Mouse (Mus musculus) CH12.LX (cell line): ENCODE data around the gene Kctd10.

Source experiments
- CTCF ChIP-seq, 2 experiments: IDR thresholded peaks in 1 of 2; conservative IDR thresholded peaks in 1 of 2; 2 replicates each; pipeline ENCODE4 v1.5.1; 2011 to 2012; ENCODE audit warnings: low read depth in 2 of 2, low read length in 2 of 2, improper control_type of control experiment in 1 of 2, inconsistent platforms in 1 of 2, mild to moderate bottlenecking in 1 of 2, moderate library complexity in 1 of 2
- KAT2A ChIP-seq: IDR thresholded peaks from 2 replicates; pipeline ENCODE4 v1.6.1; 2012; ENCODE audit warnings: low read length, improper control_type of control experiment, inconsistent platforms; ENCODE audit not compliant: insufficient replicate concordance
- POLR2A ChIP-seq: IDR thresholded peaks from 2 replicates; pipeline ENCODE4 v1.6.1; 2011; ENCODE audit warnings: low read depth, mild to moderate bottlenecking, improper control_type of control experiment, low read length
- UBTF ChIP-seq: IDR thresholded peaks from 2 replicates; pipeline ENCODE4 v1.6.1; 2012; ENCODE audit warnings: low read depth, mild to moderate bottlenecking, inconsistent platforms, low read length, improper control_type of control experiment, moderate library complexity

GRCm38 (mm10) chr5:114412361-114412998, 32.2 kb upstream of the Kctd10 start:
- TF ChIP-seq POLR2A (no peak), KAT2A (no peak), UBTF (no peak), CTCF (conservative IDR thresholded peaks at IDR 0.05 in 1 of 2, IDR thresholded peaks at IDR 0.05 in 1 of 2; ENCODE audit: low read depth in 2 of 2, low read length in 2 of 2) (no peak)
